Mouse (Mus musculus) heart, adult 2 months (tissue): ENCODE measurements around the gene Cops7b.

Experiments
- CTCF ChIP-seq: fragments of 200-600 bp; IDR thresholded peaks from 2 replicates; pipeline ENCODE4 v1.8.1; 2022; ENCODE audit warnings: antibody characterized with exemption, mild to moderate bottlenecking, moderate library complexity
- EP300 ChIP-seq: fragments of 200-500 bp; IDR thresholded peaks from 2 replicates; pipeline ENCODE4 v1.6.1; 2011; ENCODE audit warnings: low read depth, low read length, control low read depth; ENCODE audit not compliant: insufficient read depth

DNA sequence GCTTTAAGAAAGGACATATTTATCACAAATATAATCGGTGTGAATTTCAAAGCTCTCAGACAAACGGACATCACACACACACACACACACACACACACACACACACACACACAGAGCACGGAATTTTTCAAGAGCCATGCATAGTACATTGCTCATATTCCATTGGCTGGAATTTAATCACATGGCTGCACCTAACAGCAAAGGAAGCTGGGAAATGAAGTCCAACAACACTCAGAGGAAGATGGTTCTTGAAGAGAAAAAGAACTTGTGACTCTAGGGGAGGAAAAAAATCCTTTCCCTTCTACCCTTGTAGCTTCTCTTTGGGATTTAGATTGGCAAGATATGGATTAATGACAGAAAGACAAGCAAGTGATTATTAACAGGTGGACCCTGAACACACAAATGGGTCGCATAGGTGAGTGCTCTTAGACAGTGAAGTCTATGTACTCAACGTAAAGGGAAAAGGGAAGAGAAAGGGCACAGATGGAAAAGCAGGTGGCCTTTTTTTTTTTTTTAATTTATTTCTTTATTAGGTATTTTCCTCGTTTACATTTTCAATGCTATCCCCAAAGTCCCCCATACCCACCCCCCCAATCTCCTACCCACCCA lies 52.2 kb downstream of the Cops7b start:
- TF ChIP-seq CTCF (no peak), EP300 (no peak)
